Mouse (Mus musculus) myocyte (in vitro differentiated cells): ENCODE measurements at regions not wholly inside any gene's neighbourhood (a gene's known extent, or its start where the extent isn't known, plus 50 kb on each side); places are given as distances from the start of the nearest gene placed in this dataset.

Experiments used
- MAX ChIP-seq: IDR thresholded peaks from one replicate; pipeline ENCODE4 v1.6.1; 2011; ENCODE audit warnings: low read depth, mild to moderate bottlenecking, control low read depth
- POLR2A ChIP-seq: IDR thresholded peaks from one replicate; pipeline ENCODE4 v1.6.1; 2011; ENCODE audit warnings: low read depth, mild to moderate bottlenecking, control low read depth, moderate library complexity; ENCODE audit not compliant: insufficient read length
- POLR2AphosphoS2 ChIP-seq: IDR thresholded peaks from one replicate; pipeline ENCODE4 v1.6.1; 2011; ENCODE audit warnings: low read depth, control low read depth; ENCODE audit not compliant: insufficient read length

DNA sequence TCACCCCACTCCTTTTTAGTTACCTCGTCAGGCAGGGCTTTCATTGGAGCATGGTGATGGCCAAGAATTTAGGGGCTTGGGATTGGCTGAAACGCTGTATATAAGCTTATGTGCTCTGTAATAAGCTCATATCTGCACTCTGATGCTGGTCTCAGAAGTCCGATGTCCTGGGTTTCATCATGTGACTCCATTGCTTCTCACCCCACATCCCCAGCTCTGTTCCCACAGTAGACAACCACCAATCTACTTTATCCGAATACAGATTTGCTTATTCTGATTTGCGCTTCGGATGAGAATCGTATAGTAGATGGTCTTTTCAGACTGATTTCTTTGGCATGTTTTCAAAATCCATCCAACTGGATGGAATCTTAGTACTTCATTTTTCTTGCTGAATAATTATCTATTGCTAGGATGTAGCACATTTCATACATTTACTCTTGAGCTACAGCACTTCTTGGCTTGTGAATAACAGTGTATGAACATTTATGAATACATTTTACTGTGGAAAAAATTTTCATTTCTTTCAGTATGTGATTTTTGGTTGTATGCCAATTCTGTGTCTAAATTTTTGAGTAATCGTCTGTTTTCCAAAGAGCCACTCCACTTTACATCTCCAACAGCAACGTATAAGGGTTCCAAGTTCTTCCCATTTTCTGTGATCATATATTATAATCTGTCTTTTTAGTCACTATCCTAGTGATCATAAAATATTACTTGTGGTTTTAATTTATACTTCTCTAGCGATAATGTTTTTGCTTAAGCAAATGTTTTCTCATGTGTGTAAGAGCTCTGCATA lies 185.7 kb downstream of the Hace1 start:
- TF ChIP-seq MAX (no peak), POLR2A (no peak), POLR2AphosphoS2 (no peak)
